ENCODE assay signal across 17 mouse cellular contexts in the genomic region with DNA sequence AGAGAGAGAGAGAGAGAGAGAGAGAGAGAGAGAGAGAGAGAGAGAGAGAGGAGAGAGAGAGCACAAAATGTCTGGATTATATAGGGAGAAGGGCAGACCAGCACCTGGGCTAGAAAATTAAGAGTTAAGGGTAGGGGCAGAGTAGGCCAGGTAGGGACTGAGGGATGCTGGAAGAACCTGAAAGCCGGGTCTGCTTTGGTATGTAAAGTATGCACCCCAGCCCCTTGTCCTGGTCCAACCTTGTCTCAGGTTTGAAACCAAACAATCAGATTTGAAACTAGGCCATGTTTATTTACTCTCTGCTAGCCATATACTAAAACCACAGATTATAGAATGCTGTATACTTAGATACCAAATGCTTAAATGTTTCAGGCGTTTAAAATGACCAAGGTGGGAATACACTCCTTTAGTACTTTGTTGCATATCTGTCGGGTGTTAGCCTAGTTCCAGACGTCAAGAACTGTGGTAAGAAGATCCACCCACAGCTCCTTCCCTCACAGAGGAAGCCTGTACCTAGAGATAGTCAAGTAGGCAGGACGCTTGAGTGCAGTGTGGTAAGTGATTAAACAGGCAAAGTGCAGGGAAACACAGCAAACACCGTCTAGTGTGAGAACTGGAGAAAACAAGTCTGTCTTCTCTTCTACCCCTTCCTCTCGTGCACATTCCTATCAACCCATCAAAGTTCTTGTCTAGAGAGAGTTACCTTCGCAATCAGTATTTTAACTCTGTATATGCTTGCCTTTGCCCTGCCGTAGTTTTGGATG. TPM values are rescaled to one million over a fixed set of nuclear protein-coding genes. Genes with fewer than 3 reads are reported as not detected.
DNase-seq lines count a peak whose midpoint lies in the region; ATAC-seq and TF ChIP-seq lines count a peak whose summit lies in the region.
"Had no signal": no experiment of that assay in that cellular context is flagged by ENCODE, and none has a peak within 500 bp of the region (broad histone marks: within the 10 kb centered on the region; RNA-seq: fewer than 3 reads in every experiment).

No protein-coding gene starts in this region.

- no peak overlapping the region for H3K4me2 ChIP-seq in lung, postnatal 0 days (replicated peaks; ENCODE audit: low read depth, low read length)
- H3K4me2 ChIP-seq in liver, embryonic 16.5 days (ENCODE audit: low read depth, low read length) = peak overlapping the region; percentile 40
- H3K4me2 ChIP-seq in intestine, embryonic 15.5 days (replicated peaks) = no peak overlapping the region
- H3K4me2 ChIP-seq: limb, embryonic 15.5 days; midbrain, embryonic 11.5 days had no signal

- 32% methylated on average over 9 of the region's 9 CpGs for WGBS in lung, postnatal 0 days
- 8% methylated on average over 9 of the region's 9 CpGs for WGBS in liver, embryonic 16.5 days (ENCODE audit: insufficient replicate concordance)
- WGBS in intestine, embryonic 15.5 days = 44% methylated on average over 9 of the region's 9 CpGs

- no peak for TF ChIP-seq EP300 in lung, postnatal 0 days (IDR thresholded peaks at IDR 0.05)

- H3K27ac ChIP-seq in lung, postnatal 0 days (ENCODE audit: low read length) = no peak overlapping the region
- H3K27ac ChIP-seq in liver, embryonic 16.5 days (ENCODE audit: low read length) = peak overlapping the region; percentile 75
- no peak overlapping the region for H3K27ac ChIP-seq in intestine, embryonic 15.5 days
- H3K27ac ChIP-seq: forebrain, embryonic 10.5 days; hindbrain, postnatal 0 days; limb, embryonic 15.5 days had no signal

- H3K36me3 ChIP-seq in lung, postnatal 0 days (ENCODE audit: insufficient read depth, low read length) = no peaks in the 10 kb centered on the region
- H3K36me3 ChIP-seq in erythroblast, embryonic 14.5 days (ENCODE audit: control insufficient read depth) = no peaks in the 10 kb centered on the region
- no peaks in the 10 kb centered on the region for H3K36me3 ChIP-seq in liver, embryonic 16.5 days (ENCODE audit: control insufficient read depth, insufficient read depth)
- no peaks in the 10 kb centered on the region for H3K36me3 ChIP-seq in intestine, embryonic 15.5 days
- H3K36me3 ChIP-seq: forebrain, embryonic 10.5 days; limb, embryonic 15.5 days had no signal

- intact Hi-C loops in left cerebral cortex, postnatal 14 days (cut with DNase I) = no loop called here

- no peaks in the 10 kb centered on the region for H3K9me3 ChIP-seq in lung, postnatal 0 days (ENCODE audit: low read length)
- H3K9me3 ChIP-seq in erythroblast, embryonic 14.5 days (ENCODE audit: control insufficient read depth, low read length) = no peaks in the 10 kb centered on the region
- no peaks in the 10 kb centered on the region for H3K9me3 ChIP-seq in liver, embryonic 16.5 days (replicated peaks; ENCODE audit: control insufficient read depth, low read length)
- no peaks in the 10 kb centered on the region for H3K9me3 ChIP-seq in intestine, embryonic 15.5 days
- H3K9me3 ChIP-seq: forebrain, embryonic 10.5 days; limb, embryonic 15.5 days had no signal

- no peak overlapping the region for H3K4me3 ChIP-seq in lung, postnatal 0 days (ENCODE audit: low read depth, low read length)
- H3K4me3 ChIP-seq in erythroblast, embryonic 14.5 days (replicated peaks) = peak overlapping the region; percentile 50
- no peak overlapping the region; the same call in 1 of the 2 replicates for H3K4me3 ChIP-seq in liver, embryonic 16.5 days (ENCODE audit: low read depth, low read length)
- H3K4me3 ChIP-seq in intestine, embryonic 15.5 days (replicated peaks) = no peak overlapping the region
- H3K4me3 ChIP-seq: forebrain, embryonic 10.5 days; limb, embryonic 15.5 days had no signal

- no peak overlapping the region for H3K9ac ChIP-seq in lung, postnatal 0 days (replicated peaks; ENCODE audit: low read depth)
- H3K9ac ChIP-seq in liver, embryonic 16.5 days (ENCODE audit: low read depth, low read length) = no peak overlapping the region; the same call in 1 of the 2 replicates
- no peak overlapping the region for H3K9ac ChIP-seq in intestine, embryonic 15.5 days
- H3K9ac ChIP-seq: limb, embryonic 15.5 days had no signal

- DNase-seq in lung, postnatal 0 days (ENCODE audit: low spot score) = peak; percentile 21
- DNase-seq in lung, postnatal 36 days = no peak
- peak; percentile 33 for DNase-seq in c-Kit-positive CD71-negative TER-119-negative erythroid progenitor cells, embryonic 14.5 days (ENCODE audit: low read depth)
- DNase-seq in left cerebral cortex, postnatal 14 days (ENCODE audit: low spot score in 2 of 2) = no peak
- no peak for DNase-seq in left cerebral cortex, adult 18-20 months (ENCODE audit: low spot score in 2 of 2)
- DNase-seq: adrenal gland, postnatal 14 days; cerebellum, postnatal 14 days; heart, postnatal 10 days; thymus, postnatal 4 days had no signal

- no peaks in the 10 kb centered on the region for H3K27me3 ChIP-seq in lung, postnatal 0 days (replicated peaks; ENCODE audit: insufficient read depth, low read length)
- H3K27me3 ChIP-seq in erythroblast, embryonic 14.5 days (ENCODE audit: control insufficient read depth) = no peaks in the 10 kb centered on the region
- no peaks in the 10 kb centered on the region for H3K27me3 ChIP-seq in liver, embryonic 16.5 days (ENCODE audit: control insufficient read depth, insufficient read depth, low read depth, low read length)
- no peaks in the 10 kb centered on the region for H3K27me3 ChIP-seq in intestine, embryonic 15.5 days (replicated peaks)
- H3K27me3 ChIP-seq: limb, embryonic 15.5 days had no signal

- ATAC-seq in lung, postnatal 0 days = peak; percentile 46
- peak; percentile 97 for ATAC-seq in liver, embryonic 16.5 days (ENCODE audit: low read depth)
- no peak for ATAC-seq in intestine, embryonic 15.5 days
- ATAC-seq: hindbrain, postnatal 0 days had no signal

- no peaks in the 10 kb centered on the region for H3K4me1 ChIP-seq in lung, postnatal 0 days (ENCODE audit: insufficient read depth, low read depth, low read length)
- H3K4me1 ChIP-seq in erythroblast, embryonic 14.5 days (ENCODE audit: control insufficient read depth) = peaks cover 40% of the 10 kb centered on the region
- H3K4me1 ChIP-seq in liver, embryonic 16.5 days (ENCODE audit: control insufficient read depth, low read depth, low read length) = peaks cover 2% of the 10 kb centered on the region; the same call in 1 of the 2 replicates
- H3K4me1 ChIP-seq in intestine, embryonic 15.5 days (replicated peaks) = no peaks in the 10 kb centered on the region
- H3K4me1 ChIP-seq: forebrain, embryonic 10.5 days; limb, embryonic 15.5 days had no signal

- TF ChIP-seq CTCF in lung, postnatal 0 days (IDR thresholded peaks at IDR 0.05) = no peak

RNA-seq across cellular contexts. Expression of a gene that starts 20.2 kb away (rescaled TPM):
- 2.6 and 2.8 TPM in 2 replicates for polyA plus RNA-seq in lung, postnatal 0 days (2015; fragmentation: Nextera tagmentation; extraction: Ambion mirVana)
- 0.06 and 0.09 TPM in 2 replicates for polyA plus RNA-seq in erythroblast, embryonic 14.5 days (2012)
- polyA plus RNA-seq in liver, embryonic 16.5 days (2015; fragmentation: Nextera tagmentation; extraction: Ambion mirVana) = 0.40 and 0.55 TPM in 2 replicates
- polyA plus RNA-seq in intestine, embryonic 15.5 days (2015; fragmentation: Nextera tagmentation; extraction: Ambion mirVana) = 0.71 and 0.87 TPM in 2 replicates
- total RNA-seq in left cerebral cortex, postnatal 14 days (2021) = under 1 TPM; 0.33 to 0.44 TPM
- total RNA-seq in left cerebral cortex, adult 18-20 months (2021) = 1 to 10 TPM in 1 of 2 experiments, under 1 TPM in 1; 0.35 to 1.4 TPM
- polyA plus RNA-seq: small intestine, adult 2 months had no signal

RNA-seq across cellular contexts. Expression of a gene that starts 38.5 kb away (rescaled TPM):
- 30.2 and 37.3 TPM in 2 replicates for polyA plus RNA-seq in lung, postnatal 0 days (2015; fragmentation: Nextera tagmentation; extraction: Ambion mirVana)
- not detected in 2 replicates for polyA plus RNA-seq in erythroblast, embryonic 14.5 days (2012)
- 4.1 and 4.2 TPM in 2 replicates for polyA plus RNA-seq in liver, embryonic 16.5 days (2015; fragmentation: Nextera tagmentation; extraction: Ambion mirVana)
- 28.2 and 33.1 TPM in 2 replicates for polyA plus RNA-seq in intestine, embryonic 15.5 days (2015; fragmentation: Nextera tagmentation; extraction: Ambion mirVana)
- total RNA-seq in left cerebral cortex, postnatal 14 days (2021) = 1 to 10 TPM; 8.3 to 8.9 TPM
- 1 to 10 TPM; 6.0 to 6.9 TPM for total RNA-seq in left cerebral cortex, adult 18-20 months (2021)

Comparison
In these comparisons a context has a peak if more than half of its experiments do, and no peak if none do; other contexts are left out.
1. DNase-seq: peak in lung, postnatal 0 days (single experiment) and c-Kit-positive CD71-negative TER-119-negative erythroid progenitor cells, embryonic 14.5 days (single experiment); none in lung, postnatal 36 days (single experiment), left cerebral cortex, postnatal 14 days (0 of 2) and left cerebral cortex, adult 18-20 months (0 of 2).